Mouse (Mus musculus): ENCODE measurements around the gene Tdrd12.

Tdrd12 gene

GRCm38 (mm10) chr7:35555224-35556204 lies 18.0 kb upstream of the Tdrd12 start:
- WGBS: 1% methylated on average over 93 of the region's 93 CpGs

GRCm38 (mm10) chr7:35554605-35555175 lies 17.1 kb upstream of the Tdrd12 start:
- 4% methylated on average over 28 of the region's 28 CpGs for WGBS

GRCm38 (mm10) chr7:35553751-35554604 lies 16.4 kb upstream of the Tdrd12 start:
- WGBS: 53% methylated on average over 10 of the region's 10 CpGs

- WGBS: 28% methylated on average over 4 of the region's 4 CpGs
These were observed 8.3 kb upstream of the Tdrd12 start for GRCm38 (mm10) chr7:35545881-35546280.

- WGBS: 85% methylated on average over 12 of the region's 12 CpGs
These were observed 1.6 kb downstream of the Tdrd12 start for GRCm38 (mm10) chr7:35535750-35536512.

- WGBS: 90% methylated on average over 1 of the region's 1 CpGs
These were observed 7.0 kb downstream of the Tdrd12 start for GRCm38 (mm10) chr7:35530544-35530943.

- WGBS: 83% methylated on average over 3 of the region's 3 CpGs
These were observed 7.5 kb downstream of the Tdrd12 start for GRCm38 (mm10) chr7:35530026-35530425.

GRCm38 (mm10) chr7:35526795-35527194 lies 10.8 kb downstream of the Tdrd12 start:
- 77% methylated on average over 2 of the region's 2 CpGs for WGBS

GRCm38 (mm10) chr7:35501995-35502394 lies 35.5 kb downstream of the Tdrd12 start:
- WGBS: 39% methylated on average over 4 of the region's 4 CpGs

GRCm38 (mm10) chr7:35497516-35497915 lies 40.0 kb downstream of the Tdrd12 start:
- 67% methylated on average over 2 of the region's 2 CpGs for WGBS

- 81% methylated on average over 1 of the region's 1 CpGs for WGBS
These were observed 46.5 kb downstream of the Tdrd12 start for GRCm38 (mm10) chr7:35491005-35491404.

- WGBS: 92% methylated on average over 2 of the region's 2 CpGs
These were observed 47.4 kb downstream of the Tdrd12 start for GRCm38 (mm10) chr7:35490186-35490585.

- WGBS: 86% methylated on average over 8 of the region's 8 CpGs
These were observed 51.0 kb downstream of the Tdrd12 start for GRCm38 (mm10) chr7:35486553-35486952.

GRCm38 (mm10) chr7:35485126-35485525 lies 52.4 kb downstream of the Tdrd12 start:
- 88% methylated on average over 2 of the region's 2 CpGs for WGBS

- 85% methylated on average over 2 of the region's 2 CpGs for WGBS
These were observed 61.1 kb downstream of the Tdrd12 start for GRCm38 (mm10) chr7:35476457-35476856.

- 51% methylated on average over 4 of the region's 4 CpGs for WGBS
These were observed 66.8 kb downstream of the Tdrd12 start for GRCm38 (mm10) chr7:35470794-35471193.

- 77% methylated on average over 2 of the region's 2 CpGs for WGBS
These were observed 69.7 kb downstream of the Tdrd12 start for GRCm38 (mm10) chr7:35467856-35468255.

- WGBS: 74% methylated on average over 5 of the region's 5 CpGs
These were observed 72.5 kb downstream of the Tdrd12 start for GRCm38 (mm10) chr7:35465027-35465426.

GRCm38 (mm10) chr7:35460971-35461370 lies 76.6 kb downstream of the Tdrd12 start:
- 91% methylated on average over 4 of the region's 4 CpGs for WGBS

- WGBS: 85% methylated on average over 4 of the region's 4 CpGs
These were observed 81.3 kb downstream of the Tdrd12 start for GRCm38 (mm10) chr7:35456091-35456814.

GRCm38 (mm10) chr7:35448867-35449266 lies 88.7 kb downstream of the Tdrd12 start:
- 82% methylated on average over 7 of the region's 7 CpGs for WGBS

Measured in cerebral cortex, adult 2 months (tissue).